Mouse (Mus musculus): Measurements from ENCODE around the gene Ccnf. TPM values are rescaled to one million over a fixed set of nuclear protein-coding genes. Genes with fewer than 3 reads are reported as not detected.

Ccnf gene
- total RNA-seq, 4 experiments from 2014 or later = 5.1 to 8.0 (median 7.5) TPM

DNA sequence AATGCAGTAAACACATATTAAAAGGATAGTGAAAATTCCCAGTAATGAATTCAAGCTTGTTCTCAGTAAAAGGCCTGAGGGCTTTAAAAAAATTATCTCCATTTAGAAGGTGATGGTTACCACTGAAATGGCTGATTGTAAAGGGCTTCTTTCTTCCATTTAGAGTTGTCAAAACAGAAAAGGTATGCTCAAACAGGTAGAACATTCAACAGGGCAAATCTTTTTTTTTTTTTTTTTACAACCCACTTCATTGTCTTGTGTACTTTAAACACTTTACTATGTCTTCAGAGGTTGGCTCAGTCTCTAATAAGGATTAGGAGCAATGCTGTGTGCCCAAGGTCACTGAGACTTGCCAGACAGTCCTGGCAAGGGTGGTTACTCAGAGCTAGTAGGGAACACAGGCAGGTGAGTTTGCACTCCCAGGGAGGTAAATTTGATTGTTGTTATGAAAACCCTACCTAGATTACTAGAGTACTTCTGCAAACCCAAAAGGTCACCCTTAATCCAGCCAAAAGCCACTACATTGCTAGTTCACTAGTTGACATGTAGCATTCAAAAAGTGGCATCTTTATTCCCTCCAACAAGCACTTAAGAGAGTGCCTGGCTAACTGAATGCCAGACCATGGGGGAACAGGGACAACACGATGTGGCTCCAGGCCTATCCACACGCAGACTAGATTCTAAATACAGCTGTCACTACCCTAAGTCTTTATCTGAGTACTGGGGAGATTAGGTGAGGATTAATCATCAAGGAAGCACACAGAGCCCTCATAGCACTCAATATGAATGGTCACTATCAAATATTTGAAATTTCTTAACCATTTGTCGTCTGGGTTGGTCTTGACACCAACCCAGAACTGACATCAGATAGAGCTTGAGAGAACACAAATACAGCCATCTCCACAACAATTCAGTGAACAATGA, 47.4 kb downstream of the Ccnf start:
- DNase-seq (ENCODE audit: low spot score in 2 of 2) = no peak

GRCm38 (mm10) chr17:24203068-24203467, 48.2 kb downstream of the Ccnf start:
- DNase-seq (ENCODE audit: low spot score in 2 of 2) = no peak

GRCm38 (mm10) chr17:24201092-24201491, 50.2 kb downstream of the Ccnf start:
- DNase-seq (ENCODE audit: low spot score in 2 of 2) = no peak

GRCm38 (mm10) chr17:24199741-24200140, 51.5 kb downstream of the Ccnf start:
- DNase-seq (ENCODE audit: low spot score in 2 of 2) = no peak

- DNase-seq (ENCODE audit: low spot score in 2 of 2) = peak; percentile 75 to 80
Measured at GRCm38 (mm10) chr17:24199252-24199651, 52.0 kb downstream of the Ccnf start.

DNA sequence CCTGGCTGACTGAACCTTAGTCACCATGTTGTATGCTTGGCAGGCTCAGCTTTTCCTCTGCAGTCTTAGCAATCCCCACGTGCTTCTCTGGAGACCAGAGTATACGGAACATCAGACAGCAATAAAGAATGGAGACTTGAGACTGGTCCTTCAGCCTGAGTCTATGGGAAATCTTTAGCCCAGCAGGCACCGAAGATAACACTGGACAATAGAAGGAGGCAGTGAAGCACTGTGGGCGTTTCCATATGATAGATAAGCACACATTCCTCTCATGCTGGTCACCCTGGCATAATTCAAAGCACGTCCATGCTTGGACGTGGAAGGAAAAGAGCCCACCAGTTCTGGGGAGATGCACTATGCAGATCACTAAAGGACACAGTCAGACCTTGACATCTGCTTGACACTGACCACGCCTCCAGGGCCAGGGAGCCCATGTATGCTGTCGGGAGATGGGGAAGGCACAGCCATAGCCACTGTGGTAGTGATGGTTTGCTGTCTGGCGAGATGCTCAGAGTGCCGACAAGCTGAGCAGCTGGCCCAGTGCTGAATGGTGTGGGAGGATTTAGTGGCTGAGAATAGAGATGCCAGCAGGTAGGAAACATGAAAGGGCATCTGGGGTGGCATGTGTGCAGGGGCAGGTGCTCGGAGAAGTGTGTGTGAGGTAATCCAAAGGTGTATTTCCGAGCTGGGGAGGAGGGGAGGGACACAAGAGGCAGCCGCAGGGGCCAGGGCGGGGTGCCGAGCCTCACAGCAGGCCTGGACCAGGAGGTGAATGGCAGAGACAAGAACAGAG, 54.1 kb downstream of the Ccnf start:
- peak; percentile 54 to 55 for DNase-seq (ENCODE audit: low spot score in 2 of 2)

DNA sequence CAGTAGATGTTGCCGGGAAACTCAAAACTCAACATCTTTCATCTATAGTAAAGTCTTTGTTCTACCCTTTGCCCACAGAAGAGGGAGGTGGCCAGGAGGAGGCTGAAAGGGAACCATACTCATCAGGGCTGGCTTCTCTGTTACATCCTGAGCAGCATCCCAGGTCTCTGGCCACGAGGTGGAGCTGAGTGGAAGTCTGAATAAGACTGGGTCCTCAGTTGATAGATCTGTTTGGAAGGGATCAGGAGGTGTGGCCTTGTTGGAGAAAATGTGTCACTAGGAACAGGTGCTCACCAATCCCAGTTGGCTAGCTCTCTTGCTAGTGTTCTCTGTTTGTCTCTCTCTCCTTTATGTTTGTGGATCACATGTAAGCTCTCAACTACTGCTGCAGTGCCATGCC, 55.9 kb downstream of the Ccnf start:
- DNase-seq (ENCODE audit: low spot score in 2 of 2) = no peak

DNA sequence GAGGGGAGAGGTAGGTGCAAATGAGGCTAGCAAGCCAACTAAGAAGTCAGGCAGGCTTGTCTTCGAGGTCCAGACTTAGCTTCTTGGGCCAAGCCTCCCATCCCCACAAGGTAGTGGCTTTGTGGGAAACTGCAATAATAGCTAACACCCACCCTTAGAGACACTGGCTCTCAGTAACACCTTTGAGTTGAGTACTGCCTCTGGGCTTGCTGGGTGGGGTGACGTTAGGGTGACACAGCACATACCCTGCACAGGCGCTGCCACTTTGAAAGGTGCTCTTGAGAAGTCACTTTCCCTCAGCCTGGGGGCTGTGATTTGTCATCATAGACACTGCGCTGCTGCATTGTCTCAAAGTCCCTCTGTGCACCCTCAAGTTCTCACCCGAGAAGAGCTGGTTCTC, 57.5 kb downstream of the Ccnf start:
- DNase-seq (ENCODE audit: low spot score in 2 of 2) = no peak

- DNase-seq (ENCODE audit: low spot score in 2 of 2) = no peak
Measured at GRCm38 (mm10) chr17:24193268-24193667, 58.0 kb downstream of the Ccnf start.

- DNase-seq (ENCODE audit: low spot score in 2 of 2) = no peak
Measured at GRCm38 (mm10) chr17:24192848-24193247, 58.4 kb downstream of the Ccnf start.

DNA sequence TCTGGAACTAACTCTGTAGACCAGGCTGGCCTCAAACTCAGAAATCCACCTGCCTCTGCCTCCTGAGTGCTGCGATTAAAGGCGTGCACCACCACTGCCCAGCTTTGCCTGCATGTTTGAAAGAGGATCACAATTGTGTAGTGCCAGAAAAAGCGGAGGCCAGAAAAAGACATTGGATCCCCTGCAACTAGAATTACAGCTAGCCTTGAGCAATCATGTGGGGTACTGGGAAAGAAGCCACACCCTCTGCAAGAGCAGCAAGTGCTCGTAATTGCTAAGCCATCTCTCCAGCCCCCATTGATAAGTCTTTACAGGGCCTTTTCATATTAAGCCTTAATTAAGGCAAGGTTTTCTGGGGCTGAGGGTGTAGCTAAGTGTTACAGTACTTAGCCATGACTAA, 59.8 kb downstream of the Ccnf start:
- DNase-seq (ENCODE audit: low spot score in 2 of 2) = no peak

DNA sequence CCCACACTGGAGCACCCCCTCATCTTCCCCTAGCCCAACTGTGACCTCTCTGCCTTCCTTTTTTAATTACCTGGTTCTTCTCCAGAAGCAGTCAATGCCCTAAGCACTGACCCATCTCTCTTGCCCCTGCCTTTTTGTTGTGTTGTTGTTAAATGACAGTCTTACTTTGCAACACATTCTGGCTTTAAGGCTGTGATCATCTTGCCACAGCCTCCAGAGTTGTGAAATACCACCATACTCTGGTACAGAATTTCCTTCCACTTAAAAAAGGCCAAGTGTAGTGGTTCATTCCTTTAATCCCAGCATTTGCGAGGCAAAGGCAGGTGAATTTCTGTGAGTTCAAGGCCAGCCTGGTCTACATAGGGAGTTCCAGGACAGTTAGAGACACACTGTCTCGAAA, 60.4 kb downstream of the Ccnf start:
- DNase-seq (ENCODE audit: low spot score in 2 of 2) = no peak

DNA sequence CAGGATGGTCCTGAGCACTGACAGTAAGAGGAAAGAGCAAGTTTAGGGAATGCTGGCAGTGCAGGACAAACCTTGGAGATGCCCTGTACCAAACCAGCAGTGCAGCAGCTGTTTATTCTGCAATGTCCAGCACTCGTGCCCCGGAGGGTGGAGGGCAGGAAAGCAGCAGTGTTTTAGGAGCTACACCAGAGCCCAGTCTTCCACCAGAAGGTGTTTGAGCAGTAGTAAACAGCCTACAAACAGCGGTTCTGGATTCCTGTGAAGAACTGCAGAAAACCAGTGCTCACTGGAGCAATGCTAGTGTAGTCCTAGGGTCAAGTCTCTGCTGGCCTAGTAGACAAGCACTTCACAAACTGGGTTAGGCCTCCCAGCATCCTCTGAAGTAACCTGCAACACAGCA, 77.0 kb downstream of the Ccnf start:
- DNase-seq (ENCODE audit: low spot score in 2 of 2) = no peak

- peak; percentile 61 to 69 for DNase-seq (ENCODE audit: low spot score in 2 of 2)
Measured at GRCm38 (mm10) chr17:24173423-24173822, 77.9 kb downstream of the Ccnf start.

Small RNAs within 50 kb of the gene (microRNA-seq; reads per million reads assigned to microRNA genes)
- 2.2 to 3.5 reads per million in 2 experiments for gene Mir5134
- gene Mir6965 = 0 reads per million in 2 experiments

Other genes starting within 250 kb of the Ccnf start
- gene Prss27, start 213.3 kb downstream of the Ccnf start, total RNA-seq (2022) = not detected
- 10 to 100 TPM; 24.5 to 28.2 (median 24.8) TPM for gene Kctd5, start 178.0 kb downstream of the Ccnf start, total RNA-seq (2022)
- 100 to 1,000 TPM in 3 of 4 experiments, 10 to 100 TPM in 1; 95.3 to 124 (median 108) TPM for gene Pdpk1, start 100.6 kb downstream of the Ccnf start, total RNA-seq (2022)
- 10 to 100 TPM; 35.7 to 55.8 (median 40.5) TPM for gene Amdhd2, start 87.7 kb downstream of the Ccnf start, total RNA-seq (2022)
- 1,000 to 10,000 TPM in 3 of 4 experiments, 100 to 1,000 TPM in 1; 996 to 1,139 (median 1,074) TPM for gene Atp6v0c, start 81.8 kb downstream of the Ccnf start, total RNA-seq (2022)
- gene Tbc1d24, start 45.9 kb downstream of the Ccnf start, total RNA-seq (2022) = 10 to 100 TPM; 60.0 to 71.5 (median 64.0) TPM
- gene Ntn3, start 42.0 kb downstream of the Ccnf start, total RNA-seq (2022) = 10 to 100 TPM in 1 of 4 experiments, 1 to 10 TPM in 3; 8.6 to 10.1 (median 9.3) TPM
- 10 to 100 TPM in 2 of 4 experiments, 1 to 10 TPM in 2; 8.7 to 11.4 (median 10.0) TPM for gene Tedc2, start 30.6 kb downstream of the Ccnf start, total RNA-seq (2022)
- 1 to 10 TPM in 1 of 4 experiments, under 1 TPM in 3; 0.49 to 1.1 (median 0.75) TPM for gene Abca17, start 99.6 kb upstream of the Ccnf start, total RNA-seq (2022)
- gene Abca3, start 100.5 kb upstream of the Ccnf start, total RNA-seq (2022) = 10 to 100 TPM; 63.7 to 69.3 (median 67.1) TPM
- 100 to 1,000 TPM; 122 to 134 (median 134) TPM for gene Rnps1, start 163.1 kb upstream of the Ccnf start, total RNA-seq (2022)
- 10 to 100 TPM; 23.1 to 33.9 (median 27.9) TPM for gene Eci1, start 175.2 kb upstream of the Ccnf start, total RNA-seq (2022)
- gene Dnase1l2, start 191.6 kb upstream of the Ccnf start, total RNA-seq (2022) = 10 to 100 TPM in 1 of 4 experiments, 1 to 10 TPM in 3; 5.8 to 12.1 (median 8.2) TPM
- gene E4f1, start 218.8 kb upstream of the Ccnf start, total RNA-seq (2022) = 10 to 100 TPM; 31.0 to 44.2 (median 38.4) TPM
- gene Pgp, start 218.9 kb upstream of the Ccnf start, total RNA-seq (2022) = 10 to 100 TPM; 54.8 to 62.3 (median 57.7) TPM
- gene Bricd5, start 222.4 kb upstream of the Ccnf start, total RNA-seq (2022) = 1 to 10 TPM in 2 of 4 experiments, under 1 TPM in 2; 0.90 to 2.0 (median 1.4) TPM
- 10 to 100 TPM; 39.7 to 43.9 (median 41.9) TPM for gene Mlst8, start 227.6 kb upstream of the Ccnf start, total RNA-seq (2022)
- gene Caskin1, start 237.1 kb upstream of the Ccnf start, total RNA-seq (2022) = 100 to 1,000 TPM; 134 to 172 (median 153) TPM

Measured in layer of hippocampus, adult 8-10 months (tissue).